Mouse (Mus musculus) megakaryocyte-erythroid progenitor cell, adult 5-6 weeks (primary cell): ENCODE results near the gene Kirrel3. TPM values are rescaled to one million over a fixed set of nuclear protein-coding genes. Genes with fewer than 3 reads are reported as not detected.

Experiments
- ATAC-seq: replicated peaks from 2 replicates; pipeline ENCODE4 v1.8.0; 2016; ENCODE audit warnings: mild to moderate bottlenecking, inconsistent platforms; ENCODE audit not compliant: severe bottlenecking, poor library complexity, low FRiP score, low TSS enrichment
- total RNA-seq, 2 experiments: library from RNA; stranded (forward) in 1 of 2; stranded (reverse) in 1 of 2; fragments of 200-1000, 215-1000 nt in 1 of 2; fragments of >200 nt in 1 of 2; fragmentation: Nextera tagmentation in 1 of 2; gene quantifications; 2 replicates each; pipeline ENCODE4 v1.2.3; 2014 to 2017

The Kirrel3 gene
- total RNA-seq, 2 experiments from 2014 or later: not detected

GRCm38 (mm10) chr9:34493571-34493970 lies 7.9 kb downstream of the Kirrel3 start:
- ATAC-seq: no peak

GRCm38 (mm10) chr9:34498126-34498525 lies 12.4 kb downstream of the Kirrel3 start:
- no peak for ATAC-seq

GRCm38 (mm10) chr9:34498651-34499050 lies 13.0 kb downstream of the Kirrel3 start:
- peak; percentile 75; the same call in 1 of the 2 replicates for ATAC-seq

DNA sequence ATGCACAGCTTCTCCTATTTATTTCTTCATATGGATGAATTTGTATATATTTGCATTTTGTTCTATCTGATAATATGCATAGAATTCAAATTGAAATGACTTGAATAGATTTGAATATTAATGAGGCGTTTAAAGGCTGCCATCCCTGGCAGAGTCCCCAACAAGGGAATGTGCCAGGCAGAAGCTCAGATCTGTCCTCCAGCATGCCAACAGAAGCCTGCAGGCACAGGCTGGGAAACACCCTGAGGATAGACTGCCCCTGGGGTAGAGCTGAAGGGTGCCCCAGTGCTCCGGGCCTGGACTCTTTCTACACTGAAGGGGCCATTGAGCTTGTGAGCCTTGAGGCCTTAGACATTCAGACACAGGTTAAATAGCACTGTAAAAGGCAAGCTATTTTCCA lies 21.5 kb downstream of the Kirrel3 start:
- no peak for ATAC-seq

GRCm38 (mm10) chr9:34518861-34519260 lies 33.2 kb downstream of the Kirrel3 start:
- ATAC-seq: no peak

GRCm38 (mm10) chr9:34520234-34520950 lies 34.7 kb downstream of the Kirrel3 start:
- ATAC-seq: no peak

GRCm38 (mm10) chr9:34525695-34526094 lies 40.0 kb downstream of the Kirrel3 start:
- ATAC-seq: no peak

- no peak for ATAC-seq
Measured at GRCm38 (mm10) chr9:34538591-34539335, 53.1 kb downstream of the Kirrel3 start.

DNA sequence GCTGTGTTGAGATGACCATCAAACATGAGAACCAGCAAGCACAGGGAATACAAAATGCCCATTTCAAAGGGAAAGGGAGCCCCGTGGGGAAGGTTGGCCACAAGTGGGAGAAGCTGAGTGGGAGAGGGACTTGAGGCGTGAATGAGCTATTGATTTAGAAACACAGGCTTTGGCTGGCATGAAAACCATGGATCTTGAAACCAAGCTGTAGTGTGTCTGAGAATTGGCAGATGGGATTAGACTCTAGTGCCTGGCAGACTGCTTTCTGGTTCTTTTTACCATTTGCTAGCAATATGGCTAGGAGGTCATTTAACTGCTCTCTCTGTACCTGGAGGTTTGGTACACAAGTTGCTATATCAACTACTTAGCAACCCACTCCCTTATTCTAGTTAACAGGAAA lies 56.2 kb downstream of the Kirrel3 start:
- no peak for ATAC-seq

DNA sequence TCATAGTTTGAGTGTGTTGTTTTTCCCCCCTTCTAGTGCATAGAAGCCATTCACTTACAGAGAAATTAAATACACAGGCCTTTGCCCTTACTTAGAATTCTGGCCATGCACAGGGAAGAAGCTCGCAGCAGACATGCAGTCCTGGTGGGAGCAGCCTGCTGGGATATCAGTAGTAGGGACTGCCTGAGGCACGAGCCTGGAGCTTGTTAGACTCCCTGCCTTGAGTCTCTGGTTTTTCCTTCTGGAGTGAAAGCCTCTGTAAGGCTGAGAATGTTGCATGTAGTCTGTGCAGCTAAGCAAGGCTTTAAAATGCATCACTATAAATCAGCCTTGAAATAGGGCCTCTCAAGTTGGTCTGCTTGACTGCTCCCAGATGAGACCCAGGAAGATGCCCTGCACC lies 70.0 kb downstream of the Kirrel3 start:
- no peak for ATAC-seq

DNA sequence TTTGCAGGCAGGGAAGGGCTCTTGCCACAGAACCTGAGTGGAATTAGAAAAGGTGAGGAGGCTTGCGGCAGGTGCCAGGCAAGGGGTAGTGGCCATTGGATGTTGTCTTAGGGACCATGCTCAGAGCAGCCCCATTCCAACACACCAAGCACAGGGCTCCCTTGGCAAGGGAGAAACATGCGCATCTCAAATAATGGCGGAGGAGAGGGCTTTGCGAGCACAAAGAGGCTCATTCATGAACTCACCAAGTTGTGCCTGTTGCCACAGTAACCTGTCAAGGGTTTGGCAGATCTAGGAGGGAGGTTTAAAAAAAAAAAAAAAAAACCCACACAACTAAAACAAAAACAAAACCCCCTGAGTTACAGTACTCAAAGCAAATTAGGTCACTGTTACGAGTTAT lies 72.2 kb downstream of the Kirrel3 start:
- ATAC-seq: no peak

- no peak for ATAC-seq
Measured at GRCm38 (mm10) chr9:34558291-34558899, 72.7 kb downstream of the Kirrel3 start.

DNA sequence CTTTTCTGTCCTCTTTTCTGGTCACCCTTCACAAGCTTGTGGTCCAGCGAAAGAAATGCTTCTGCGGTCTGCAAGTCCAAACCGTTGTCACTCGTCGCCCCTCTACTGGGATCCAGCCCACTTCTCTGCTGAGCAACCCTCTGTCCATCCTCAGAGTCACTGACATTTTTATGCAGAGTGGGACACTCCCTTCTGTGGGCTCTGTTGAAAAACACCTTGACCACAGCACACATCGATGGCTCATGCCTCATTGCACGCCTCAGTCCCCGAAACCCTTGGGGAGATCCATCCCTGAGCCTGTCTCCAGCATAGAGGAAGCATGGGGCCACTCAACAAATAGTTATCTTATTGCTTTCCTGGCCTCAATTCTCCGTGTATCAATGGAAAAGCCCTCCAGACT lies 73.4 kb downstream of the Kirrel3 start:
- no peak for ATAC-seq

DNA sequence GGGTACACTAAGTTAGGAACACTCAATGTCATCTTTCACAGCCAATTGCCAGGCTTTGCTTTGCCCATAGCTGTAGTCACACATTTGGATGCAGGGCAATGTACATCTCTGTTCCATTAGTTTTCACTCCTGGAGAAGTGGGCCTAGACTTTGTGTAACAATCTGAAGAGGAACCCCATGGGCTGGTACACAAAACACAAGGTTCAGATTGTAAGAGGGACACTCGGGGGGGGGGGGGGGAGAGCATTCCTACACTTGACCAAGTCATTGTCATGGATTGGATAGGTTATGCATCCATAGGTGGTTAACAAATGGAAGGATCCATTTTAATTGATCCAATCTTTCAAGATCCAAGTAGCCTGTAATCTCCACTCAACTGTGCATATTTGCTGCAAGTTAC lies 75.6 kb downstream of the Kirrel3 start:
- ATAC-seq: no peak

GRCm38 (mm10) chr9:34562437-34563000 lies 76.8 kb downstream of the Kirrel3 start:
- ATAC-seq: no peak

DNA sequence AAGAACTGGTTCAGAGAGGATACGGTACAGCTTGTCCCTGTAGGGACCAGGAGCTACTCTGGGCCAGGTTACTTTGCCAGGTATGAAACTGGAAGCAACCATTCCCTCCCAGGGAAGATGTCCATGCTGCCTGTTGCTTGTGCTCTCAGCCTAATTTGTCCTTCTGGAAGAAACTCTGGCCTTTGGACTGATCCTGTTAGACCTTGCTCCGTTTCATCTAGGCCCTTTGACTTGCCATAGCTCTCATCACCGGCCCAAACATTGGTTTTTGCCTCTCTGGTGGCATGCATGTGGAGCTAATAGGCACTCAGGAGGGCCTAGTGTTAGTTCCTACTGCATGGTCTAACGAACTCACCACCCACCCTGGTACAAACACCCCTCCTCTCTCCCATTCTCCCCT lies 88.2 kb downstream of the Kirrel3 start:
- ATAC-seq: no peak

DNA sequence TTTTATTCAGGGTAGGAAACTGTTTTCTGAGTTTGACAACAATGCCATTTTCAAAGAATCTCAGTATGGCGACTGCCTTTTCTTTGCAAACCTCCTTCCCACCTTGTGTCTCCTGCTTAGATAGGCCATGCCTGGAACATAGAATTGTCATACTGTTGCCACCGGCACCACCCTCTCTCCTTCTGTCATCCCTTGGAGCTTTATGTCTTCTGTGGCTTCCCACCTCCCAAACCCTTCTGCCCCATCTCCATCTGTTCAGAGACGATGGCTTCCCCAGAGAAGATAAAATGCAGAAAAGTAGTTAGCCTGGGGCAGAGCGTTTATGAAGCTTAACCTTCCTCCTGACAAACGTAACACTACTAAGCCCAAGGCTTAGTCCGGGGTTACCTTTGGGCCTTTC lies 88.9 kb downstream of the Kirrel3 start:
- ATAC-seq: no peak

DNA sequence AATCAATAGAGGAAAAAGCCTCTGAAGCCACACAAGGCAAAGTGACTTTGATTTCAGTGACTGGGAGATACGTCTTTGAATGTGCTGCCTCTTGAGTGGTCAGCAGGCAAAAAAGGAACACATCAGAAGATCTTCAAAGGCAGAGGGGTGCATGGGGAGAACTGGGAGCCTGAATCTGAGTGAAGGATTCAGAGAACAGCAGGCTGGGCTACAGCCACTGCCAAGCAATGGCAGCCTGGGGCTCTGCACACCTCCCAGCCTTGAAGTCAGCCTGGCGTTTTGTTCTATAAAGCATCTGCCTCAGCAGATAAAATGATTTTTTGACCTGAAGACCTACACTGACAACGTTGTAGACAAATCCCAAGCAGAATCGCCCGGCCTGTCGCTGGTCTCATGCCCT lies 93.5 kb downstream of the Kirrel3 start:
- ATAC-seq: no peak

GRCm38 (mm10) chr9:34580059-34580458 lies 94.4 kb downstream of the Kirrel3 start:
- ATAC-seq: no peak

- no peak for ATAC-seq
Measured at GRCm38 (mm10) chr9:34582496-34582895, 96.8 kb downstream of the Kirrel3 start.
